Comparison of ENCODE assay signal across 17 mouse cellular contexts in genomic region chr7:109238724-109239123, GRCm38 (mm10).
DNase-seq lines count a peak whose midpoint lies in the region; ATAC-seq lines count a peak whose summit lies in the region.
"Had no signal": no experiment of that assay in that cellular context is flagged by ENCODE, and none has a peak within 500 bp of the region (broad histone marks: within the 10 kb centered on the region; RNA-seq: fewer than 3 reads in every experiment).

No protein-coding gene starts in this region.

- H3K4me3 ChIP-seq in midbrain, embryonic 10.5 days, result no peak overlapping the region
- H3K4me3 ChIP-seq in midbrain, embryonic 16.5 days (ENCODE audit: low read depth, low read length), result no peak overlapping the region
- H3K4me3 ChIP-seq in neural tube, embryonic 11.5 days (ENCODE audit: low read depth, low read length), result no peak overlapping the region
- no peak overlapping the region for H3K4me3 ChIP-seq in neural tube, embryonic 15.5 days (replicated peaks)
- no peak overlapping the region for H3K4me3 ChIP-seq in kidney, embryonic 15.5 days (replicated peaks)
- H3K4me3 ChIP-seq: embryonic facial prominence, embryonic 10.5 days; heart, adult 2 months; heart, embryonic 12.5 days; hindbrain, embryonic 12.5 days had no signal

- no peaks in the 10 kb centered on the region for H3K36me3 ChIP-seq in midbrain, embryonic 10.5 days
- no peaks in the 10 kb centered on the region for H3K36me3 ChIP-seq in midbrain, embryonic 16.5 days (ENCODE audit: control insufficient read depth, insufficient read depth, low read length)
- no peaks in the 10 kb centered on the region for H3K36me3 ChIP-seq in neural tube, embryonic 11.5 days (ENCODE audit: control insufficient read depth, insufficient read depth, low read length)
- H3K36me3 ChIP-seq in neural tube, embryonic 15.5 days, result no peaks in the 10 kb centered on the region
- no peaks in the 10 kb centered on the region for H3K36me3 ChIP-seq in kidney, embryonic 15.5 days
- H3K36me3 ChIP-seq: embryonic facial prominence, embryonic 10.5 days; heart, embryonic 12.5 days; hindbrain, embryonic 12.5 days had no signal

- peaks cover 67% of the 10 kb centered on the region for H3K4me1 ChIP-seq in midbrain, embryonic 10.5 days
- H3K4me1 ChIP-seq in midbrain, embryonic 16.5 days (ENCODE audit: control insufficient read depth, insufficient read depth, low read length), result peaks cover 14% of the 10 kb centered on the region
- H3K4me1 ChIP-seq in neural tube, embryonic 11.5 days (ENCODE audit: control insufficient read depth, insufficient read depth, low read length), result no peaks in the 10 kb centered on the region; the same call in 1 of the 2 replicates
- H3K4me1 ChIP-seq in neural tube, embryonic 15.5 days, result peaks cover 15% of the 10 kb centered on the region
- peaks cover 8% of the 10 kb centered on the region for H3K4me1 ChIP-seq in kidney, embryonic 15.5 days

- 0 out of 2 replicates have a peak, but pooled peaks cover 4% of the 10 kb centered on the region for H3K9me3 ChIP-seq in midbrain, embryonic 10.5 days (replicated peaks)
- H3K9me3 ChIP-seq in midbrain, embryonic 16.5 days (replicated peaks; ENCODE audit: control insufficient read depth, low read length, poor library complexity, severe bottlenecking), result no peaks in the 10 kb centered on the region
- H3K9me3 ChIP-seq in neural tube, embryonic 11.5 days (ENCODE audit: control insufficient read depth, low read length), result no peaks in the 10 kb centered on the region
- H3K9me3 ChIP-seq in neural tube, embryonic 15.5 days (replicated peaks), result no peaks in the 10 kb centered on the region
- no peaks in the 10 kb centered on the region for H3K9me3 ChIP-seq in kidney, embryonic 15.5 days (replicated peaks)
- H3K9me3 ChIP-seq: embryonic facial prominence, embryonic 10.5 days; heart, embryonic 12.5 days; hindbrain, embryonic 12.5 days had no signal

- peak overlapping the region; percentile 79 for H3K27ac ChIP-seq in midbrain, embryonic 10.5 days (replicated peaks)
- H3K27ac ChIP-seq in midbrain, embryonic 16.5 days (ENCODE audit: low read length), result no peak overlapping the region
- H3K27ac ChIP-seq in neural tube, embryonic 11.5 days (ENCODE audit: low read depth, low read length), result no peak overlapping the region
- H3K27ac ChIP-seq in neural tube, embryonic 15.5 days (replicated peaks), result no peak overlapping the region
- no peak overlapping the region for H3K27ac ChIP-seq in kidney, embryonic 15.5 days
- H3K27ac ChIP-seq: embryonic facial prominence, embryonic 10.5 days; heart, adult 2 months; hindbrain, embryonic 12.5 days had no signal

- H3K9ac ChIP-seq in midbrain, embryonic 16.5 days (ENCODE audit: low read depth, low read length), result no peak overlapping the region
- H3K9ac ChIP-seq in neural tube, embryonic 11.5 days (ENCODE audit: low read length), result no peak overlapping the region
- H3K9ac ChIP-seq in neural tube, embryonic 15.5 days (replicated peaks), result no peak overlapping the region
- H3K9ac ChIP-seq in kidney, embryonic 15.5 days, result no peak overlapping the region
- H3K9ac ChIP-seq: forebrain, postnatal 0 days; heart, embryonic 12.5 days; hindbrain, embryonic 12.5 days had no signal

- H3K27me3 ChIP-seq in midbrain, embryonic 10.5 days (ENCODE audit: low read depth, poor library complexity, severe bottlenecking), result peaks cover 44% of the 10 kb centered on the region
- H3K27me3 ChIP-seq in midbrain, embryonic 16.5 days (ENCODE audit: control insufficient read depth, insufficient read depth, low read depth, low read length), result no peaks in the 10 kb centered on the region
- no peaks in the 10 kb centered on the region for H3K27me3 ChIP-seq in neural tube, embryonic 11.5 days (ENCODE audit: control insufficient read depth, insufficient read depth, low read length)
- H3K27me3 ChIP-seq in neural tube, embryonic 15.5 days (replicated peaks), result peaks cover 9% of the 10 kb centered on the region; the same call in 1 of the 2 replicates
- H3K27me3 ChIP-seq in kidney, embryonic 15.5 days, result peaks cover 4% of the 10 kb centered on the region; the same call in 1 of the 2 replicates
- H3K27me3 ChIP-seq: hindbrain, embryonic 12.5 days had no signal

- no peak overlapping the region for H3K4me2 ChIP-seq in midbrain, embryonic 16.5 days (ENCODE audit: low read length)
- H3K4me2 ChIP-seq in neural tube, embryonic 11.5 days (ENCODE audit: low read depth), result no peak overlapping the region
- no peak overlapping the region for H3K4me2 ChIP-seq in neural tube, embryonic 15.5 days
- no peak overlapping the region for H3K4me2 ChIP-seq in kidney, embryonic 15.5 days
- H3K4me2 ChIP-seq: heart, embryonic 12.5 days; hindbrain, embryonic 12.5 days had no signal

- WGBS in midbrain, embryonic 10.5 days, result 68% methylated on average over 10 of the region's 10 CpGs
- 36% methylated on average over 10 of the region's 10 CpGs for WGBS in midbrain, embryonic 16.5 days
- 79% methylated on average over 10 of the region's 10 CpGs for WGBS in neural tube, embryonic 11.5 days
- 81% methylated on average over 10 of the region's 10 CpGs for WGBS in neural tube, embryonic 15.5 days
- WGBS in kidney, embryonic 15.5 days, result 78% methylated on average over 10 of the region's 10 CpGs

- peak; percentile 10 for DNase-seq in adrenal gland, adult 8-10 months
- no peak for DNase-seq in adrenal gland, postnatal 36 days
- no peak for DNase-seq in midbrain, embryonic 10.5 days (ENCODE audit: low spot score)
- DNase-seq in neural tube, embryonic 11.5 days (ENCODE audit: low spot score), result peak; percentile 6
- DNase-seq: cerebellum, adult 2 months; cerebellum, postnatal 10 days; forebrain, postnatal 0 days; gastrocnemius, postnatal 14 days; heart, adult 2 months had no signal

- ATAC-seq in midbrain, embryonic 16.5 days, result no peak
- ATAC-seq in neural tube, embryonic 11.5 days (ENCODE audit: insufficient read depth, low FRiP score, low TSS enrichment), result no peak
- ATAC-seq in neural tube, embryonic 15.5 days (ENCODE audit: low FRiP score), result no peak
- ATAC-seq in kidney, embryonic 15.5 days (replicated peaks; ENCODE audit: low FRiP score), result no peak
- ATAC-seq: forebrain, postnatal 0 days; hindbrain, embryonic 16.5 days; inflammation-experienced regulatory T-cells, adult 6 months had no signal

Comparison
In these comparisons a context has a peak if more than half of its experiments do, and no peak if none do; other contexts are left out.
1. DNase-seq: peak in adrenal gland, adult 8-10 months (single experiment) and neural tube, embryonic 11.5 days (single experiment); none in adrenal gland, postnatal 36 days (0 of 2) and midbrain, embryonic 10.5 days (single experiment).